Mouse (Mus musculus) midbrain, embryonic 13.5 days (tissue): ENCODE data around the gene Gm49601. TPM values are rescaled to one million over a fixed set of nuclear protein-coding genes. Genes with fewer than 3 reads are reported as not detected.

Experiments
- ATAC-seq: fragments of 200-750 bp; cut with Nextera tagmentation; 2 replicates; pipeline ENCODE4 v1.8.0; 2017; ENCODE audit warnings: mild to moderate bottlenecking, moderate TSS enrichment, moderate library complexity
- H3K27ac ChIP-seq: fragments of 300-500 bp; sonication (generic); 2 replicates; pipeline ENCODE4 v1.5.1; 2015; ENCODE audit warnings: inconsistent platforms, mild to moderate bottlenecking, moderate library complexity
- H3K27me3 ChIP-seq: fragments of 300-500 bp; sonication (generic); 2 replicates; pipeline ENCODE4 v1.6.1; 2015; ENCODE audit warnings: mild to moderate bottlenecking, inconsistent platforms
- H3K36me3 ChIP-seq: fragments of 300-500 bp; sonication (generic); 2 replicates; pipeline ENCODE4 v1.6.1; 2015; ENCODE audit warnings: mild to moderate bottlenecking, inconsistent platforms
- H3K4me1 ChIP-seq: fragments of 300-500 bp; sonication (generic); replicated peaks from 2 replicates; pipeline ENCODE4 v1.6.1; 2015; ENCODE audit warnings: inconsistent platforms
- H3K4me2 ChIP-seq: fragments of 300-500 bp; sonication (generic); replicated peaks from 2 replicates; pipeline ENCODE4 v1.6.1; 2015; ENCODE audit warnings: moderate library complexity, mild to moderate bottlenecking, inconsistent platforms
- H3K4me3 ChIP-seq: fragments of 300-500 bp; sonication (generic); replicated peaks from 2 replicates; pipeline ENCODE4 v1.5.1; 2015; ENCODE audit warnings: mild to moderate bottlenecking, inconsistent platforms
- H3K9ac ChIP-seq: fragments of 300-500 bp; sonication (generic); replicated peaks from 2 replicates; pipeline ENCODE4 v1.6.1; 2015; ENCODE audit warnings: mild to moderate bottlenecking, inconsistent platforms
- H3K9me3 ChIP-seq: fragments of 300-500 bp; sonication (generic); 2 replicates; pipeline ENCODE4 v1.6.1; 2016; ENCODE audit warnings: mild to moderate bottlenecking, inconsistent platforms
- WGBS: fragments of 180-500 bp; shearing (Covaris S2); methylation state at CpG from one replicate; pipeline ENCODE4 v1.1.7; 2015; 5-methylcytosine and 5-hydroxymethylcytosine counted together
- polyA plus RNA-seq: library from polyadenylated mRNA; unstranded; fragments of >200 nt; fragmentation: Nextera tagmentation; extraction: Ambion mirVana; gene quantifications from 2 replicates; pipeline ENCODE4 v1.2.1, GENCODE M21; 2015

Gene Gm49601
- polyA plus RNA-seq, 1 experiment from 2014 or later: 18.3 TPM

DNA sequence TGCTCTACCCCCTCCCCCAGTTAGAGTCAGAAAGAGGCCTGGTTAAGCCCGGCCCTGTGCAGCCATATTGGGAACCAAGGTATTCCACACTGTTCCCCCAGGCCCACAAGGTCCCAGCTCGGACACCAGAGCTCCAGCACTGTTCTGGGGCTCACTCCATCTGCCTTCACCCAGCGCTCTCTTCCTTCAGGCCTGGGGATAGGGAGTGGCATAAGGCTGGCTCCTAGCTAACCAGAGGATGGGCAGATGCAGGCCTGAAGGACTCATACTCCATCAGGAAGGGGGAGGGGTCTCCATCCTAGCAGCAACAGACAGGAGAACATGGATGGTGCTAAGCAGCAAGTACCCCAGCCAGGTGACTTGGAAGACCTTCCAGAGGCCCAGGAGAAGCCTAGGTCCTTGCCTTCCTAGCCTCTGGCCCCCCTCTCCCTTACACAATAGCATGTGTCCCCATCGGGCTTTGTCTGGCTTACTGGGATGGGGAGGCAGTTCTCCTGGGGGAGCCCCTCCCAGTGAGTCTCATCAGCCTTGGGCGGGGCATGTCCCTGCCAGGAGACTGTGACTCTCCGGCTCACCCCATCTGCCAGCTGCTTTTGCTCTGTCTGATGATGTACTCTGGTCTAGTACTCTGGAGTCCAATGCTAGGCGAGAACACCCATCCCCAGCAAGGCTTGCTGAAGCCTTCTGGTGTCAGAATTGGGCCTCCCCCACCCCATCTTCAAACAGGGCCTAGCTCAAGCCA is 2.1 kb upstream of the Gm49601 start:
- Histone ChIP-seq H3K36me3 (peaks cover 24% of the 10 kb centered on the region), H3K9ac (peak overlapping the region; percentile 96), H3K27me3 (peaks cover 57% of the 10 kb centered on the region), H3K4me2 (peak overlapping the region; percentile 90), H3K4me3 (peak overlapping the region; percentile 88), H3K27ac (peak overlapping the region; percentile 91), H3K9me3 (no peaks in the 10 kb centered on the region), H3K4me1 (peaks cover 39% of the 10 kb centered on the region)
- 57% methylated on average over 7 of the region's 7 CpGs for WGBS
- ATAC-seq: no peak

DNA sequence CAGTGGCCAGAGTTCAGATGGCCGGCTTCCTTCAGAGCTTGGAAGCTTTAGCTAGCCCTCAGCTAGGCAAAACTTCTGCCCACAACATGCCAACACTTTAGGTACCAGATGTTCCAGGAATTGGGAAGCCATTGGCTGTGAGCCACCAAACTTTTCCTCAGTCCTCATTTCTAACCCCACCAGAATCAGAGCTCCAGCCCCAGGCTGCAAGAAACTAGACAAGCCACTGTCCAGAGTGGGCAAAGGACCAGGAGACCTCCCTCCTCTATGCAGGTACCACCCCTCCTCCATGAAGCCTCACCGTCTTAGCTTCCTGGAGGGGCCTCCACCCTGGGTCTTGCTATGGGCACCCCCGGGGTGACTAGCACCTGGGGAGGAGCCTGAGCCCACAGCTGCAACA is 936 bp upstream of the Gm49601 start:
- ATAC-seq: no peak
- peaks cover 36% of the 10 kb centered on the region for H3K36me3 ChIP-seq
- WGBS: 46% methylated on average over 3 of the region's 3 CpGs
- peaks cover 62% of the 10 kb centered on the region for H3K27me3 ChIP-seq
- peak overlapping the region; percentile 96 for H3K9ac ChIP-seq
- H3K4me3 ChIP-seq: peak overlapping the region; percentile 88
- no peaks in the 10 kb centered on the region for H3K9me3 ChIP-seq
- H3K27ac ChIP-seq: no peak overlapping the region
- H3K4me2 ChIP-seq: peak overlapping the region; percentile 90
- peaks cover 39% of the 10 kb centered on the region for H3K4me1 ChIP-seq

DNA sequence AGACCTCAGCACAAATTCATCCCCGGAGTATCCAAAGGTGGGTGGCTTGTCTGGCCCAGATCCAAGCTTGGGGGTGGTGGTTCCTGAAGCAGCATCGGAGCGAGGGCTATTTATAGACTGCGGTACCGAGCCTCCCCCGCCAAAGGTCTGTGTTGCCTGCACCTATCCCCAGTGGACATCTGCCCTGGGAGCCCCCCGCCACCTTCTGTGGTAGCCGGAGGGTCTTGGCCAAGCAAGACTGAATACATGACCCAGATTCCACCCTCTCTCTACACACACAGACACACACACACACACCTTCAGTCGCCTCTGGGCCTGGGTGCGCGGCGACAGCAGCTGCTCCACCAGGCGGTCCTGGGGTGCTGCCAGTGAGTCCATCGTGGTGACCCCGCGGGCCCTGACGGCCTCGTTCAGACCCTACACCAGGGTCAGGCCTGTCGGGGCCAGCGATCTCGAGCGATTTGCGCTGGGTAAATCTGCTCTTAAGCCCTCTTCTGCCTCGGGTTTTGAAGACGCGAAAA is 376 bp downstream of the Gm49601 start:
- 10% methylated on average over 26 of the region's 26 CpGs for WGBS
- peak; percentile 2 for ATAC-seq
- peak overlapping the region; percentile 90 for H3K4me2 ChIP-seq
- peak overlapping the region; percentile 88 for H3K4me3 ChIP-seq
- H3K4me1 ChIP-seq: peaks cover 52% of the 10 kb centered on the region
- H3K9me3 ChIP-seq: no peaks in the 10 kb centered on the region
- peak overlapping the region; percentile 73 for H3K9ac ChIP-seq
- H3K27me3 ChIP-seq: peaks cover 71% of the 10 kb centered on the region
- H3K36me3 ChIP-seq: peaks cover 44% of the 10 kb centered on the region
- H3K27ac ChIP-seq: no peak overlapping the region

DNA sequence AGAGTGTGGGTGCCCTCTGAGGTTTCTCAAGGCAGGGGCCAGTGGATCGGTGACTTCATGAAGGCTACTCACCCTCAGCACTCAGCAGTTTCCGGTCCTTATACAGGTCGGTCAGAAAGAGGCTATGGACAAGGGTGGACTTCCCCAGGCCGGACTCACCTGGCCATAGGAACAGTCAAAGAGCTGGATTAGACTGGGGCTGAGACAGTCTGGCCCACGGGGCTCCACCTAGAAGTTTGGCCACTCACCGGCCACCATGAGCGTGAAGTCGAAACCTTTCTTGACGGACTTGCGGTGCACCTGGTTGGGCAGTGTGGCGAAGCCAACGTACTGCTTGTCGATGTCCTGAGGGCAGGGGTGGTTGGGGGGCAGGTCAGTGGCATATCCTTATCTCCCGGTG is 1.1 kb downstream of the Gm49601 start:
- 39% methylated on average over 14 of the region's 14 CpGs for WGBS
- Histone ChIP-seq H3K27me3 (peaks cover 79% of the 10 kb centered on the region), H3K36me3 (peaks cover 44% of the 10 kb centered on the region), H3K4me2 (0 out of 2 replicates have a peak overlapping the region, but pooled peaks have one; percentile 90), H3K9ac (no peak overlapping the region), H3K9me3 (no peaks in the 10 kb centered on the region), H3K27ac (no peak overlapping the region), H3K4me1 (peaks cover 58% of the 10 kb centered on the region), H3K4me3 (no peak overlapping the region)
- no peak for ATAC-seq

DNA sequence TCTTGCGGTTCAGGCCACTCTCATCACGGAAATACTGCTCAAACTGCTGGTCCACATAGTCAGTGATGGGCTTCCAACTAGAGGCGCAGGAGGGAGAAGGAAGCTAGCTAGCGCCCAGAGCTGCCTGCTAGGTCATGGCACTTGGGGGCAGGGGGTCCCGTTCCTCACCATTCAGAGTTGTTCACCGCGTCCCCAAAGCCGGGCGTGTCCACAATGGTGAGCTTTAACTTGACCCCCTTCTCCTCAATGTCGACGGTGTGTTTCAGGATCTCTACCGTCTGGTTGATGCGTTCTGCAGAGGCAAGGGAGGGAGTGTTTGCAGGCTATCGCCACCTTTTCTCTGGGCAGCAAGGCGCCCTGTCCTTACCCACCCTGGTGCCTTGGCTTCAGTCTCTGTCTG is 1.6 kb downstream of the Gm49601 start:
- Histone ChIP-seq H3K27ac (no peak overlapping the region), H3K27me3 (peaks cover 83% of the 10 kb centered on the region), H3K9me3 (no peaks in the 10 kb centered on the region), H3K4me3 (no peak overlapping the region), H3K9ac (no peak overlapping the region), H3K36me3 (peaks cover 44% of the 10 kb centered on the region), H3K4me1 (peaks cover 58% of the 10 kb centered on the region), H3K4me2 (no peak overlapping the region)
- ATAC-seq: no peak
- WGBS: 24% methylated on average over 15 of the region's 15 CpGs

DNA sequence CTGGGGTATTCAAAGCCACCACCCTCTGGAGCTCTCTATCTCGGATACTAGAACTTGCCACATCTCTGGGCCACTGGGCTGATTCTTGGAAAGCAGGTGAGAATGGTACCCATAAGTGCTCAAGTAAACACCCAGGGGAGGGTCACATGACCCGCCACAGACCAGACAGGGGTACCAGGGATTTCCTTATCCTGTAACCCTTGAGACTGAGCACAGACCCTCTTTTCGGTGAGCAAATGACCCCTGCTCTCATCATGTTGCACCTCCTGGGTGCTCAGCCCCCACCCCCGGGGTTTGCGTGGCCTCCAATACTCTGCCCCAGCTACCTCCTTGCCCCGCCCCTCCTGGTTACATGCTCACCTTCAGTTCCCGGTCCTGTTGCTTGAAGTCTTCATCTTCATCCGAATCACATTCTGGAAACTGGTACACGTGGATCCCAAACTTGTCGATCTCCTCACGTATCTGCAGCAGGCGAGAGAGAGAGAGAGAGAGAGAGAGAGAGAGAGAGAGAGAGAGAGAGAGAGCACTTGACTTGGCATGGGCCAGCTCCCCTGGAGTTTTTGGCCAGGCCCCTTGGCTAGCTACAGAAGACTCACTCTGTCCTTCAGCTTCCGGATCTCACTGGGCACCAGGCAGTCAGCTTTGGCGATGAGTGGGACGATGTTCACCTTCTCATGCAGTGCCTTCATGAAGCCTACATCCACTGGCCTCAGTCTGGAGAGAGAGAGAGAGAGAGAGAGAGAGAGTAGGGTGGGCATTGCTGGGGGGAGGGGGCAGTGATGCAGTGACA is 2.3 kb downstream of the Gm49601 start:
- peaks cover 55% of the 10 kb centered on the region for H3K4me1 ChIP-seq
- no peak overlapping the region for H3K9ac ChIP-seq

DNA sequence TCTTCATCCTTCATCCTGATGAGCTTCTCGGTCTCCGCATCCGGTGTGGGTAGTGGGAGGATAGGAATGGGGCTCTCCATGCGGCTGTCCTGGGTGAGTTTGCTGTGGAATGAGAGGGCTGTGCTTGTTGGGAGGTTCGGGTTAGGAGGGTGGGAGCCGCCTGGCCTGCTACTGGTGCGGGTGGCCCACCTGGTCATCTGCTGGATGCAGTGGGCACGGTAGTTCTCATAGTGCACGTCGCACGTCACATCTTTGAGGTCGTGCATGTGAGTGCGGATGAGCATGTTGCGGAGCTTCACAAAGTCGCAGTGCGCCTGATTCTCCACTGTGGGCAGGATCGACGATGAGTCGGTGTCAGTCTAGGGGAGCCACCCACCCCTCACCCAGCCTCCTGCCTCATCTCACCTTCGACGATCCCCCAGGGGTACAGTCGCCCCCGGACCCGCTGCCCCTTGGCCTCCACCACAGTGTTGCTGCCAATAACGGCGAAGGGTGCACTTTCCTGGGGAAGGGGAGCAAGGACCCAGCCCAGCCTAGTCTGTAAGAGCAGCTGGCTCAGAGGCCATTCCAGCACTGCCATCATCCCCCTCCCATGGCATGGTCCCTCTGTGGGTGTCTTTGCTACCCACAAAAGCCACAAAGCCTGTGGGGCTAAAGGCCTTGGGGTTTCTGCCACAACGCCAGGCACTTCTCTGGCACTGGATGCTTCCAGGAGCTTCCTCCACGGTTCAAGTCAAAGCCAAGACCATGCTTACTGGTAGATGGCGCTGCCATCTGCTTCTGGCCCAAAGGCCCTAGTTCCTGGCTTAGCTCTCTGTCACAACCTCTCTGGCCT is 3.1 kb downstream of the Gm49601 start:
- Histone ChIP-seq H3K4me1 (peaks cover 47% of the 10 kb centered on the region), H3K9ac (no peak overlapping the region), H3K4me3 (no peak overlapping the region), H3K4me2 (no peak overlapping the region), H3K27ac (no peak overlapping the region), H3K9me3 (no peaks in the 10 kb centered on the region), H3K36me3 (peaks cover 44% of the 10 kb centered on the region), H3K27me3 (peaks cover 97% of the 10 kb centered on the region)
- no peak for ATAC-seq
- 28% methylated on average over 29 of the region's 29 CpGs for WGBS

More for the DNA sequence above, 2.3 kb downstream of the Gm49601 start:
- H3K27ac ChIP-seq: no peak overlapping the region
- no peak overlapping the region for H3K4me3 ChIP-seq
- H3K4me2 ChIP-seq: no peak overlapping the region
- ATAC-seq: no peak
- peaks cover 44% of the 10 kb centered on the region for H3K36me3 ChIP-seq
- H3K27me3 ChIP-seq: peaks cover 90% of the 10 kb centered on the region
- no peaks in the 10 kb centered on the region for H3K9me3 ChIP-seq
- 31% methylated on average over 15 of the region's 15 CpGs for WGBS

DNA sequence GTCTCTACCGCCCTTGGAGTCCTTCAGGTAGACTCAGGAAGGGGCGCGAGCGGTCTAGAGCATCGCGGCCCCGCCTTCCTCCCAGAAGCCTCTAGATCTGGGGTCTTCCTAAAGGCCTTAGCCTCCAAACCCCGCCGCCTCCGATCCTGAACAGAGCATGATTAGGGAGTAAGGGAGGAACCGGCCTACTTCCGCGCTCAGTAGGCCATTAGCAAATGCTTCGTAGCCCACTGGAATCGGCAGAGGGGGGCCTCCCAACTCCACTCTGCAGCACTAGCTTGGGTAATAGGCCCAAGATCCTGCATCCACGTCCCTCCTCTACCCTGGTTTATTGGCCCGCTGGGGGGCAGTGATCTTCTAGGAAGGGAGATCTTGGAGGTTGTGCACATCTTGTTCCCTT is 4.2 kb downstream of the Gm49601 start, which contains the start of gene Gp1bb:
Gene Gp1bb (minus strand): TSS at position 385 of the 400 bp plus-strand sequence.
- peak within 1 kb of the TSS; percentile 66 for H3K4me2 ChIP-seq
- peak within 1 kb of the TSS; percentile 43; the same call in 1 of the 2 replicates for H3K9ac ChIP-seq
- no peaks in the 10 kb centered on the region for H3K9me3 ChIP-seq
- peaks cover 44% of the 10 kb centered on the region for H3K36me3 ChIP-seq
- peaks cover 42% of the 10 kb centered on the region for H3K4me1 ChIP-seq
- H3K27me3 ChIP-seq: peaks cover 97% of the 10 kb centered on the region
- peak within 1 kb of the TSS; percentile 39 for H3K4me3 ChIP-seq
- H3K27ac ChIP-seq: no peak within 1 kb of the TSS
- no peak for ATAC-seq
- 11% methylated on average over 17 of the region's 17 CpGs for WGBS

DNA sequence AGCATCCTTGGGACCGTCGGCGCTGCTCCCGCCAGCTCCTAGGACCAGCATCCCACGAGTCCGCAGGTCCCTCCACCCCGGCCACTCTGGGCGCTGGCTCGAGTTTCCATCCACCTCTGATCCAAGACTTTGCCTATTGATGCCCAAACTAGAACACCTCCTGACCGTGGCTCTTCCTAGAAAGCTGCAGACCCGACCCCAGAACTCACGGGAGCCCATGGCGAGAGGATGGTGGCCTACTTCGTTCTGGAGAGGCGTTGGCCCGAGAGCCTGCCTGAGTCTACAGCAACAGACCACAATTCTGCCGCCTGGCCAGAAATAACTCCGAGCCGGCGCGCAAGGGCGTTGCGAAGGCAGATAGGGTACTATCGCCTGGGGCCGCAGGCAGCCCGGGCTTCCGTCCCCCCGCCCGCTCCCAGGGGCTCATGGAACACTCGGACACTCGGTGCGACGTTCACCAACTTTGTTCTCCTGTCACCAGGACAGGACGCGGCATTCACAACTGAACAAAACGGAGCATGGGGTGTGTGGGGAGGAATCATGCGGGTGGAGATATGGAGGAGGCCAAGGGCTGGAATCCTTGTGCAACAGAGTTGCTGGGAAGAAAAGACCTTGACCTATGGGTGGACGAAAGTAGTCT is 4.7 kb downstream of the Gm49601 start:
- no peaks in the 10 kb centered on the region for H3K9me3 ChIP-seq
- peak overlapping the region; percentile 43; the same call in 1 of the 2 replicates for H3K9ac ChIP-seq
- H3K4me3 ChIP-seq: peak overlapping the region; percentile 39
- H3K27ac ChIP-seq: no peak overlapping the region
- 4% methylated on average over 38 of the region's 38 CpGs for WGBS
- H3K27me3 ChIP-seq: peaks cover 98% of the 10 kb centered on the region
- ATAC-seq: no peak
- H3K4me2 ChIP-seq: peak overlapping the region; percentile 66
- H3K36me3 ChIP-seq: peaks cover 44% of the 10 kb centered on the region
- H3K4me1 ChIP-seq: peaks cover 37% of the 10 kb centered on the region

DNA sequence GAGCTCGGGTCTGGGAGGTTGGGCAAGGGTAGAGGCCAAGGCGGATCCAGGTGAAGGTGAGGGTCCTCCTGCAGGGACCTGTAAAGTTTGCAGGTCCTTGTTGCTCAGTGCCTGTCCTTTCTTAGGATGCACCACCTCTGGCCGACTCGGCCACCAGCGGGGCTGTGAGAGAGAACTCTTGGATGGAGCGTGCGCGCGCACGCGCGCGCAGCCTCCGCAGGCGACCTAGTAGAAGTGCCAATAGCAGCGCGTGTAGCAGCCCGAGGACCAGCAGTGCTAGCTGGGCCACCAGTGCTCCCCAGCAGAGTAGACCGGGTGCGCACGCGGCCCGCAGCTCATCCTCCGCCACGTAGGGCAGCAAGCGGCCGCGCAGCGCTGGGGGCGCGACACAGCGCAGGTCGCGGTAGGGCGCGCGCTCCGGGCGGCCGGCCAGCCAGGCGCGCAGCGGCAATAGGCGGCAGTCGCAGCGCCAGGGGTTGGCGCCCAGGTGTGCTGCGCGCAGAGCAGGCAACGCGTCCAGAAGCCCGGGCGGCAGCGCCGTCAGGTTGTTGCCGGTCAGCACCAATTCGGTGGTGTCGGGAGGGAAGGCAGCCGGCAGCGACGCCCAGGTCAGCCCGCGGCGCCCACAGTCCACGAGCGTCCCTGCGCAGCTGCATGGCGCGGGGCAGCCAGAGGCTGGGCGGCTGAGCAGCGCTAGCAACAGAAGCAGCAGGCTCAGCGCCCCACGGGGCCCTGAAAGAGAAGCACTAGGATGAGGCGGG is 5.4 kb downstream of the Gm49601 start:
- Histone ChIP-seq H3K4me2 (peak overlapping the region; percentile 66), H3K27me3 (peaks cover 98% of the 10 kb centered on the region), H3K9me3 (no peaks in the 10 kb centered on the region), H3K36me3 (peaks cover 44% of the 10 kb centered on the region), H3K9ac (peak overlapping the region; percentile 43; the same call in 1 of the 2 replicates), H3K4me1 (peaks cover 30% of the 10 kb centered on the region), H3K27ac (no peak overlapping the region), H3K4me3 (peak overlapping the region; percentile 39)
- WGBS: 1% methylated on average over 71 of the region's 74 CpGs
- peak; percentile 31 for ATAC-seq
